Mouse (Mus musculus) small intestine, adult 2 months (tissue): ENCODE data around the gene Tmem243.
A peak's percentile ranks its signal among the peaks of the same experiment; 100 is the strongest.

Experiments used
- CTCF ChIP-seq: fragments of 200-500 bp; IDR thresholded peaks from 2 replicates; pipeline ENCODE4 v1.5.1; 2012; ENCODE audit warnings: low read depth, mild to moderate bottlenecking, control low read depth, inconsistent platforms, low read length, moderate library complexity, mixed read lengths; ENCODE audit not compliant: insufficient replicate concordance, insufficient read length; ENCODE audit errors: extremely low read depth
- POLR2A ChIP-seq: fragments of 200-500 bp; IDR thresholded peaks from 2 replicates; pipeline ENCODE4 v1.6.1; 2012; ENCODE audit warnings: low read depth, mild to moderate bottlenecking, control low read depth, inconsistent platforms, low read length, moderate library complexity

- no peak for TF ChIP-seq CTCF
- peak; percentile 98 for TF ChIP-seq POLR2A
Observed at GRCm38 (mm10) chr5:9161456-9162041, 61.1 kb downstream of the Tmem243 start, which contains the start of gene Dmtf1.
